Mouse (Mus musculus) embryonic fibroblast, embryonic 13.5 days (primary cell): ENCODE results near the gene Grik5.

ENCODE experiments used
- CTCF ChIP-seq: IDR thresholded peaks from 2 replicates; pipeline ENCODE4 v1.5.1; 2011; ENCODE audit warnings: mild to moderate bottlenecking, control low read depth, low read length, moderate library complexity, borderline replicate concordance; ENCODE audit not compliant: insufficient read depth
- POLR2A ChIP-seq: IDR thresholded peaks from 2 replicates; pipeline ENCODE4 v1.6.1; 2011; ENCODE audit warnings: low read depth, mild to moderate bottlenecking, control low read depth, low read length, moderate library complexity

GRCm38 (mm10) chr7:25067909-25068656, 4.1 kb downstream of the Grik5 start:
- no peak for TF ChIP-seq POLR2A
- TF ChIP-seq CTCF = no peak
